ENCODE assay signal across 30 mouse cellular contexts in the genomic region with DNA sequence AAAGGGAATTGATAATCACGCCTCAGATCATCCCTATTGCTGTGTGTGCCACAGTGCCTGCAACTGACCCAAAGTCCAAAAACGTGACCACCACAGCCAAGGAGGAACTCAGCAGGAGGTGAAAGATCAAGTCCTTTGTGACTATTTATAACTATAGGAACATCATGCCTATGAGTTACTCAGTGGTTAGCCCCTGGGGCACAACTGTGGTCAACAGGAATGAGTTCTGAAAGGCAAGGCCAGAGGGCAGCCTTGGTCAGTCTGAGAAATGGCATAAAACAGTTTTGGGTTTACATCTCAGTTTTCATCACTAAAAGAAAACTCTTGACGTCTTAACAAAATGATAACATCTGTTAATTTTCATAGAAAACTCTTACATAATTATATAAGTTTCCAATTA.
DNase-seq lines count a peak whose midpoint lies in the region; ATAC-seq and TF ChIP-seq lines count a peak whose summit lies in the region.
"Had no signal": no experiment of that assay in that cellular context is flagged by ENCODE, and none has a peak within 500 bp of the region (broad histone marks: within the 10 kb centered on the region; RNA-seq: fewer than 3 reads in every experiment).

No protein-coding gene starts in this region.

- no peak for ATAC-seq in heart, postnatal 0 days (ENCODE audit: insufficient read depth, low read depth)
- ATAC-seq in forebrain, embryonic 14.5 days, result no peak
- ATAC-seq: CD4-positive, CD25-positive, alpha-beta regulatory T cell, adult 4 months; forebrain, embryonic 16.5 days; intestine, postnatal 0 days; midbrain, embryonic 16.5 days had no signal

- H3K9me3 ChIP-seq in heart, embryonic 10.5 days, result no peaks in the 10 kb centered on the region
- H3K9me3 ChIP-seq in heart, postnatal 0 days (replicated peaks; ENCODE audit: control insufficient read depth, low read length), result no peaks in the 10 kb centered on the region
- H3K9me3 ChIP-seq in forebrain, embryonic 14.5 days (replicated peaks; ENCODE audit: control insufficient read depth, low read length), result no peaks in the 10 kb centered on the region
- H3K9me3 ChIP-seq: embryonic facial prominence, embryonic 12.5 days; forebrain, embryonic 10.5 days; limb, embryonic 12.5 days; liver, embryonic 15.5 days; lung, embryonic 15.5 days; midbrain, embryonic 10.5 days; neural tube, embryonic 12.5 days had no signal

- no peak for DNase-seq in heart, embryonic 10.5 days (ENCODE audit: low spot score)
- no peak for DNase-seq in heart, adult 9 months (ENCODE audit: low spot score in 2 of 2)
- no peak for DNase-seq in heart, postnatal 0 days (ENCODE audit: low spot score)
- no peak for DNase-seq in heart, postnatal 36 days
- peak; percentile 19 for DNase-seq in adipocyte (ENCODE audit: low spot score)
- no peak for DNase-seq in kidney, postnatal 36 days
- no peak for DNase-seq in forebrain, embryonic 14.5 days (ENCODE audit: low spot score)
- DNase-seq: adrenal gland, postnatal 10 days; cerebellum, adult 11-12 months; cerebellum, adult 9-11 months; embryo, embryonic 11 days; gastrocnemius, adult 2 months; gastrocnemius, postnatal 36 days; kidney, adult 9 months; kidney, postnatal 10 days; right cerebral cortex, adult 18-20 months had no signal

- H3K27me3 ChIP-seq in heart, embryonic 10.5 days (ENCODE audit: insufficient read depth, poor library complexity, severe bottlenecking), result no peaks in the 10 kb centered on the region
- H3K27me3 ChIP-seq in heart, postnatal 0 days (ENCODE audit: control insufficient read depth, insufficient read depth, low read length), result no peaks in the 10 kb centered on the region
- no peaks in the 10 kb centered on the region for H3K27me3 ChIP-seq in forebrain, embryonic 14.5 days (replicated peaks; ENCODE audit: control insufficient read depth, insufficient read depth, low read length)
- H3K27me3 ChIP-seq: embryonic facial prominence, embryonic 12.5 days; limb, embryonic 12.5 days; liver, embryonic 15.5 days; lung, embryonic 15.5 days; neural tube, embryonic 12.5 days had no signal

- no peak overlapping the region for H3K4me3 ChIP-seq in heart, embryonic 10.5 days
- H3K4me3 ChIP-seq in heart, postnatal 0 days (ENCODE audit: low read depth, low read length), result no peak overlapping the region
- no peak overlapping the region for H3K4me3 ChIP-seq in forebrain, embryonic 14.5 days (ENCODE audit: low read depth, low read length)
- H3K4me3 ChIP-seq: embryonic facial prominence, embryonic 12.5 days; forebrain, embryonic 10.5 days; gastrocnemius, adult 2 months; left cerebral cortex, adult 2 months; limb, embryonic 12.5 days; liver, embryonic 15.5 days; lung, embryonic 15.5 days; midbrain, embryonic 10.5 days; myocyte; neural tube, embryonic 12.5 days had no signal

- no peak for TF ChIP-seq EP300 in heart, postnatal 0 days (IDR thresholded peaks at IDR 0.05; ENCODE audit: low read depth)

- intact Hi-C loops in heart, postnatal 36 days (cut with DNase I), result no loop called here

- H3K36me3 ChIP-seq in heart, embryonic 10.5 days, result peaks cover 36% of the 10 kb centered on the region
- peaks cover 33% of the 10 kb centered on the region; the same call in 1 of the 2 replicates for H3K36me3 ChIP-seq in heart, postnatal 0 days (replicated peaks; ENCODE audit: control insufficient read depth, insufficient read depth, low read length)
- peaks cover 38% of the 10 kb centered on the region for H3K36me3 ChIP-seq in forebrain, embryonic 14.5 days (ENCODE audit: control insufficient read depth, insufficient read depth, low read length)

- H3K27ac ChIP-seq in heart, embryonic 10.5 days, result 0 out of 2 replicates have a peak overlapping the region, but pooled peaks have one; percentile 36
- 0 out of 2 replicates have a peak overlapping the region, but pooled peaks have one; percentile 4 for H3K27ac ChIP-seq in heart, postnatal 0 days (ENCODE audit: low read depth)
- H3K27ac ChIP-seq in forebrain, embryonic 14.5 days (ENCODE audit: low read depth, low read length), result no peak overlapping the region
- H3K27ac ChIP-seq: embryonic facial prominence, embryonic 12.5 days; forebrain, embryonic 10.5 days; gastrocnemius, adult 2 months; hindbrain, embryonic 14.5 days; left cerebral cortex, adult 2 months; limb, embryonic 12.5 days; liver, embryonic 15.5 days; lung, embryonic 15.5 days; midbrain, embryonic 10.5 days; neural tube, embryonic 12.5 days had no signal

- no peak overlapping the region for H3K4me2 ChIP-seq in heart, postnatal 0 days (ENCODE audit: low read depth, low read length)
- no peak overlapping the region for H3K4me2 ChIP-seq in forebrain, embryonic 14.5 days (ENCODE audit: low read length)
- H3K4me2 ChIP-seq: embryonic facial prominence, embryonic 12.5 days; hindbrain, embryonic 14.5 days; limb, embryonic 12.5 days; liver, embryonic 15.5 days; lung, embryonic 15.5 days; neural tube, embryonic 12.5 days had no signal

- WGBS in heart, embryonic 10.5 days, result 53% methylated on average over 3 of the region's 3 CpGs
- WGBS in heart, postnatal 0 days, result 35% methylated on average over 3 of the region's 3 CpGs
- WGBS in forebrain, embryonic 14.5 days, result 74% methylated on average over 3 of the region's 3 CpGs

- peaks cover 24% of the 10 kb centered on the region for H3K4me1 ChIP-seq in heart, embryonic 10.5 days
- peaks cover 21% of the 10 kb centered on the region for H3K4me1 ChIP-seq in heart, postnatal 0 days (ENCODE audit: control insufficient read depth, insufficient read depth)
- H3K4me1 ChIP-seq in forebrain, embryonic 14.5 days (ENCODE audit: control insufficient read depth, insufficient read depth, low read length), result no peaks in the 10 kb centered on the region
- H3K4me1 ChIP-seq: embryonic facial prominence, embryonic 12.5 days; forebrain, embryonic 10.5 days; limb, embryonic 12.5 days; liver, embryonic 15.5 days; lung, embryonic 15.5 days; midbrain, embryonic 10.5 days; neural tube, embryonic 12.5 days had no signal

- TF ChIP-seq CTCF in heart, postnatal 0 days (IDR thresholded peaks at IDR 0.05; ENCODE audit: low read depth), result no peak

- H3K9ac ChIP-seq in heart, postnatal 0 days (replicated peaks; ENCODE audit: low read depth, low read length), result no peak overlapping the region
- H3K9ac ChIP-seq in forebrain, embryonic 14.5 days (ENCODE audit: low read length), result no peak overlapping the region
- H3K9ac ChIP-seq: embryonic facial prominence, embryonic 12.5 days; hindbrain, embryonic 14.5 days; limb, embryonic 12.5 days; liver, embryonic 15.5 days; lung, embryonic 15.5 days; neural tube, embryonic 12.5 days had no signal
